Comparison of ENCODE assay signal across 21 mouse cellular contexts in genomic region chr19:27466691-27467090, GRCm38 (mm10). TPM values are rescaled to one million over a fixed set of nuclear protein-coding genes. Genes with fewer than 3 reads are reported as not detected.
DNase-seq lines count a peak whose midpoint lies in the region; ATAC-seq and TF ChIP-seq lines count a peak whose summit lies in the region.
"Had no signal": no experiment of that assay in that cellular context is flagged by ENCODE, and none has a peak within 500 bp of the region (broad histone marks: within the 10 kb centered on the region; RNA-seq: fewer than 3 reads in every experiment).

No protein-coding gene starts in this region.

- no peak overlapping the region for H3K27ac ChIP-seq in hindbrain, postnatal 0 days
- no peak overlapping the region for H3K27ac ChIP-seq in hindbrain, embryonic 10.5 days
- no peak overlapping the region for H3K27ac ChIP-seq in liver, embryonic 12.5 days
- H3K27ac ChIP-seq: embryonic facial prominence, embryonic 13.5 days; limb, embryonic 10.5 days had no signal

- TF ChIP-seq CTCF in hindbrain, postnatal 0 days (IDR thresholded peaks at IDR 0.05; ENCODE audit: low read depth) = no peak

- no peaks in the 10 kb centered on the region for H3K27me3 ChIP-seq in hindbrain, postnatal 0 days (ENCODE audit: insufficient read depth, low read length)
- H3K27me3 ChIP-seq in hindbrain, embryonic 10.5 days (ENCODE audit: insufficient read depth, poor library complexity, severe bottlenecking) = no peaks in the 10 kb centered on the region
- no peaks in the 10 kb centered on the region for H3K27me3 ChIP-seq in liver, embryonic 12.5 days (replicated peaks)
- H3K27me3 ChIP-seq: embryonic facial prominence, embryonic 13.5 days; heart, embryonic 12.5 days had no signal

- H3K4me3 ChIP-seq in hindbrain, postnatal 0 days (ENCODE audit: low read length) = no peak overlapping the region
- H3K4me3 ChIP-seq in hindbrain, embryonic 10.5 days = no peak overlapping the region
- no peak overlapping the region for H3K4me3 ChIP-seq in liver, embryonic 12.5 days
- H3K4me3 ChIP-seq: embryonic facial prominence, embryonic 13.5 days; erythroblast, embryonic 14.5 days; heart, embryonic 12.5 days; limb, embryonic 10.5 days had no signal

- H3K4me2 ChIP-seq in hindbrain, postnatal 0 days (ENCODE audit: low read depth, low read length) = no peak overlapping the region
- H3K4me2 ChIP-seq in liver, embryonic 12.5 days = no peak overlapping the region
- H3K4me2 ChIP-seq: embryonic facial prominence, embryonic 13.5 days; heart, embryonic 12.5 days had no signal

- DNase-seq in hindbrain, postnatal 0 days (ENCODE audit: low spot score) = peak; percentile 69
- no peak for DNase-seq in hindbrain, embryonic 10.5 days (ENCODE audit: low spot score)
- DNase-seq in cerebellum, adult 9-10 months = peak; percentile 86
- peak; percentile 14 for DNase-seq in lung, postnatal 10 days
- DNase-seq in ovary, postnatal 36 days (ENCODE audit: low spot score) = no peak
- DNase-seq: adrenal gland, postnatal 14 days; embryo, embryonic 11 days; heart, postnatal 10 days; liver; right cerebral cortex, postnatal 25 days; spleen, adult 18-20 months had no signal

- 0 out of 2 replicates have a peak, but pooled peaks have one; percentile 43 for ATAC-seq in hindbrain, postnatal 0 days
- peak; percentile 82 for ATAC-seq in cerebellum, adult (ENCODE audit: insufficient number of reproducible peaks, low FRiP score, low TSS enrichment)
- ATAC-seq in liver, embryonic 12.5 days = no peak
- ATAC-seq in frontal cortex, adult (ENCODE audit: low TSS enrichment) = no peak
- ATAC-seq: CD4-positive, CD25-positive, alpha-beta regulatory T cell, adult 4 months; forebrain, embryonic 14.5 days; intestine, postnatal 0 days had no signal

- H3K4me1 ChIP-seq in hindbrain, postnatal 0 days (ENCODE audit: insufficient read depth, low read length) = no peaks in the 10 kb centered on the region
- H3K4me1 ChIP-seq in hindbrain, embryonic 10.5 days (replicated peaks) = no peaks in the 10 kb centered on the region
- no peaks in the 10 kb centered on the region for H3K4me1 ChIP-seq in liver, embryonic 12.5 days
- H3K4me1 ChIP-seq: embryonic facial prominence, embryonic 13.5 days; heart, embryonic 12.5 days; limb, embryonic 10.5 days had no signal

- H3K9me3 ChIP-seq in hindbrain, postnatal 0 days (ENCODE audit: low read length) = no peaks in the 10 kb centered on the region
- no peaks in the 10 kb centered on the region for H3K9me3 ChIP-seq in hindbrain, embryonic 10.5 days
- H3K9me3 ChIP-seq in liver, embryonic 12.5 days (replicated peaks) = no peaks in the 10 kb centered on the region
- H3K9me3 ChIP-seq: embryonic facial prominence, embryonic 13.5 days; heart, embryonic 12.5 days; limb, embryonic 10.5 days had no signal

- 55% methylated on average over 4 of the region's 4 CpGs for WGBS in hindbrain, postnatal 0 days
- 83% methylated on average over 4 of the region's 4 CpGs for WGBS in hindbrain, embryonic 10.5 days
- WGBS in liver, embryonic 12.5 days (ENCODE audit: insufficient replicate concordance) = 61% methylated on average over 4 of the region's 4 CpGs

- no peak overlapping the region for H3K9ac ChIP-seq in hindbrain, postnatal 0 days (replicated peaks; ENCODE audit: low read length)
- no peak overlapping the region for H3K9ac ChIP-seq in liver, embryonic 12.5 days
- H3K9ac ChIP-seq: embryonic facial prominence, embryonic 13.5 days; heart, embryonic 12.5 days had no signal

- H3K36me3 ChIP-seq in hindbrain, postnatal 0 days (ENCODE audit: insufficient read depth, low read length) = no peaks in the 10 kb centered on the region
- no peaks in the 10 kb centered on the region for H3K36me3 ChIP-seq in hindbrain, embryonic 10.5 days
- no peaks in the 10 kb centered on the region for H3K36me3 ChIP-seq in liver, embryonic 12.5 days
- H3K36me3 ChIP-seq: embryonic facial prominence, embryonic 13.5 days; heart, embryonic 12.5 days; limb, embryonic 10.5 days had no signal

RNA-seq across cellular contexts. Expression of gene Pum3, which starts 37.1 kb away (rescaled TPM):
- total RNA-seq in hindbrain, postnatal 0 days (2014; rRNA removed) = 13.1 and 15.7 TPM in 2 replicates
- 50.3 and 58.9 TPM in 2 replicates for polyA plus RNA-seq in hindbrain, postnatal 0 days (2015; fragmentation: Nextera tagmentation; extraction: Ambion mirVana)
- 56.0 and 79.4 TPM in 2 replicates for polyA plus RNA-seq in hindbrain, embryonic 10.5 days (2016; fragmentation: Nextera tagmentation; extraction: Ambion mirVana)
- polyA plus RNA-seq in liver, embryonic 12.5 days (2016; fragmentation: Nextera tagmentation; extraction: Ambion mirVana) = 74.3 and 83.1 TPM in 2 replicates

Comparison
In these comparisons a context has a peak if more than half of its experiments do, and no peak if none do; other contexts are left out.
1. DNase-seq: peak in hindbrain, postnatal 0 days (single experiment), cerebellum, adult 9-10 months (single experiment) and lung, postnatal 10 days (single experiment); none in hindbrain, embryonic 10.5 days (single experiment) and ovary, postnatal 36 days (single experiment).
2. ATAC-seq: peak in hindbrain, postnatal 0 days (single experiment) and cerebellum, adult (single experiment); none in liver, embryonic 12.5 days (single experiment) and frontal cortex, adult (single experiment).